Mouse (Mus musculus): ENCODE data around the gene Ptprn2. TPM values are rescaled to one million over a fixed set of nuclear protein-coding genes. Genes with fewer than 3 reads are reported as not detected.
A peak's percentile ranks its signal among the peaks of the same experiment; 100 is the strongest.

Ptprn2 gene
- polyA plus RNA-seq, 1 experiment: 63.0 TPM

- no peak for TF ChIP-seq POLR2A (IDR thresholded peaks at IDR 0.05; ENCODE audit: borderline replicate concordance, extremely low read depth, insufficient read depth, insufficient read length, poor library complexity, severe bottlenecking)
- TF ChIP-seq CTCF (IDR thresholded peaks at IDR 0.05; ENCODE audit: borderline replicate concordance, extremely low read depth, insufficient read depth, insufficient read length): no peak
- no peak for DNase-seq (ENCODE audit: low read depth)
Measured at GRCm38 (mm10) chr12:116847021-116847420, 361.5 kb downstream of the Ptprn2 start.

- TF ChIP-seq POLR2A (IDR thresholded peaks at IDR 0.05; ENCODE audit: borderline replicate concordance, extremely low read depth, insufficient read depth, insufficient read length, poor library complexity, severe bottlenecking) (no peak), CTCF (IDR thresholded peaks at IDR 0.05; ENCODE audit: borderline replicate concordance, extremely low read depth, insufficient read depth, insufficient read length) (no peak)
- peak; percentile 62 for DNase-seq (ENCODE audit: low read depth)
Measured at GRCm38 (mm10) chr12:116856307-116856706, 370.8 kb downstream of the Ptprn2 start.

DNA sequence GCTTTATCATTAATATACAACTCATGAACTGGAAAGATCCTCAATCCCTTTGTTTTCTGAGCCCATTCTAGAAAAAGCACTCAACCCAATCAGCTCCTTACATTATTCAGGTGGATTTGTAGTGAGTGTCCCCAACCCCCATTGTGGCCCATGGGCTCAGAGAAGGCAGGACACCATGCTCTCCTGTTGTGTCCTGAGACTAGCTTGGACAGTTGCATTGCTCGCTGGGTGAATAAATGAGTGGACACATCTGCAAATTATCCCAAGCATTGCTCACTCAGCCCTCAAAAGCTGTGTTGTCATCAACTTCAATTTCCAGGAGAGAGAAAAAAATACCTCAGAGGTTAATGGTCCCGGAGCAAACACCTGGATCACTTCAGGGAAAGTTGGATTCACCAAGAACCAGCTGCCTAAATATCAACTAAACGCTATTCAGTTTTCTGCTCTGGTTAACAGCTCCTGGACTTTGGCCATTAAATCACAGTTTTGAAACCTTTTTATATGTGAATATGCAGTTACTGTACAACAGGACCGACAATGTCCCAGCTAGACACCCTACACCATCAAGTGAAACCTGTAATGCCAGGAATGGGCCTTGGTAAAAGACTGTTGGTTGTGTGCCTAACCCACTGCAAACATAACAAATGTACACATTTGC is 376.0 kb downstream of the Ptprn2 start:
- no peak for DNase-seq (ENCODE audit: low read depth)
- TF ChIP-seq POLR2A (IDR thresholded peaks at IDR 0.05; ENCODE audit: borderline replicate concordance, extremely low read depth, insufficient read depth, insufficient read length, poor library complexity, severe bottlenecking) (no peak), CTCF (IDR thresholded peaks at IDR 0.05; ENCODE audit: borderline replicate concordance, extremely low read depth, insufficient read depth, insufficient read length) (no peak)

GRCm38 (mm10) chr12:116863291-116863899 is 377.9 kb downstream of the Ptprn2 start:
- peak; percentile 75 for DNase-seq (ENCODE audit: low read depth)
- TF ChIP-seq CTCF (IDR thresholded peaks at IDR 0.05; ENCODE audit: borderline replicate concordance, extremely low read depth, insufficient read depth, insufficient read length): no peak
- no peak for TF ChIP-seq POLR2A (IDR thresholded peaks at IDR 0.05; ENCODE audit: borderline replicate concordance, extremely low read depth, insufficient read depth, insufficient read length, poor library complexity, severe bottlenecking)

GRCm38 (mm10) chr12:116873866-116874585 is 388.5 kb downstream of the Ptprn2 start:
- DNase-seq (ENCODE audit: low read depth): no peak
- TF ChIP-seq POLR2A (IDR thresholded peaks at IDR 0.05; ENCODE audit: borderline replicate concordance, extremely low read depth, insufficient read depth, insufficient read length, poor library complexity, severe bottlenecking) (no peak), CTCF (IDR thresholded peaks at IDR 0.05; ENCODE audit: borderline replicate concordance, extremely low read depth, insufficient read depth, insufficient read length) (no peak)

GRCm38 (mm10) chr12:116887496-116888281 is 402.2 kb downstream of the Ptprn2 start:
- TF ChIP-seq CTCF (IDR thresholded peaks at IDR 0.05; ENCODE audit: borderline replicate concordance, extremely low read depth, insufficient read depth, insufficient read length): no peak
- no peak for TF ChIP-seq POLR2A (IDR thresholded peaks at IDR 0.05; ENCODE audit: borderline replicate concordance, extremely low read depth, insufficient read depth, insufficient read length, poor library complexity, severe bottlenecking)
- peak; percentile 67 for DNase-seq (ENCODE audit: low read depth)

GRCm38 (mm10) chr12:116888856-116889255 is 403.3 kb downstream of the Ptprn2 start:
- TF ChIP-seq POLR2A (IDR thresholded peaks at IDR 0.05; ENCODE audit: borderline replicate concordance, extremely low read depth, insufficient read depth, insufficient read length, poor library complexity, severe bottlenecking) (no peak), CTCF (IDR thresholded peaks at IDR 0.05; ENCODE audit: borderline replicate concordance, extremely low read depth, insufficient read depth, insufficient read length) (no peak)
- peak; percentile 79 for DNase-seq (ENCODE audit: low read depth)

DNA sequence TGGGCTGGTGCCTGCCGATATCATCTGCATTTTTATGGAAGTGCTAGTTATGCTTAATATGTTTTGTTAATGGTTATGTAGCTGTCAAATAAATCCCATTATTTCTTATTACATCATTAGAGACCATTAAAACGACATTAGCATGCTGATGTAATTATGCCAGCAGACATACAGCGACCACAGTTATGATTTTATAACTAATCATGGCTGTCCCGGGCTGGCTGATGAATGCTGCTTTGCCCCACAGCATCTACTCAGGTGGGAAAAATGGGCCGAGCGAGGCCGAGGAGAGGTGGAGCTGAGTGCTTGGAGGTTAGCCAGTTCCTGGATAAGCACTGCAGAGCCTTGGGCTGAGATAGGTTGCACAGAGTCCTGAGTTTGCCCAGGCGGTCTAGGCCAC is 407.1 kb downstream of the Ptprn2 start:
- TF ChIP-seq CTCF (IDR thresholded peaks at IDR 0.05; ENCODE audit: borderline replicate concordance, extremely low read depth, insufficient read depth, insufficient read length) (no peak), POLR2A (IDR thresholded peaks at IDR 0.05; ENCODE audit: borderline replicate concordance, extremely low read depth, insufficient read depth, insufficient read length, poor library complexity, severe bottlenecking) (no peak)

DNA sequence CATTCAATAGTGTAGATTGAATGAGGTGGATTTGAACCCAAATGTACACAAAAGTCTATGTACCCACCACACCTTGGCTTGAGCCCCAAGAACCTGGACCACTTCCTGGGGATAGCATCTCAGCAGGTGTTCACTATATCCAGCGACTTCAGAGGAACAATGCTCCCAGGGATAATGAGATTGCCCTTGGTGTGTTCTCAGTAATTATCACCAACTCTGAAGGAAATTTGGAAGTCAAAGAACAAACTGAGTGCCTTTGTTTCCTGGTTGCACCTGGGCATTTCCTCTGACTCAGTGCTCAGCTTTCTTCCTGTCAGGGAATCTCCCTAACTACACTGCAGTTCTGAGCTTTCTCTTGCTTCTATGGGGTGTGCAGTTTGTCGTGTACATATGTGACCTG is 411.1 kb downstream of the Ptprn2 start:
- TF ChIP-seq POLR2A (IDR thresholded peaks at IDR 0.05; ENCODE audit: borderline replicate concordance, extremely low read depth, insufficient read depth, insufficient read length, poor library complexity, severe bottlenecking) (no peak), CTCF (IDR thresholded peaks at IDR 0.05; ENCODE audit: borderline replicate concordance, extremely low read depth, insufficient read depth, insufficient read length) (no peak)
- DNase-seq (ENCODE audit: low read depth): no peak

More for the DNA sequence above, 407.1 kb downstream of the Ptprn2 start:
- no peak for DNase-seq (ENCODE audit: low read depth)

DNA sequence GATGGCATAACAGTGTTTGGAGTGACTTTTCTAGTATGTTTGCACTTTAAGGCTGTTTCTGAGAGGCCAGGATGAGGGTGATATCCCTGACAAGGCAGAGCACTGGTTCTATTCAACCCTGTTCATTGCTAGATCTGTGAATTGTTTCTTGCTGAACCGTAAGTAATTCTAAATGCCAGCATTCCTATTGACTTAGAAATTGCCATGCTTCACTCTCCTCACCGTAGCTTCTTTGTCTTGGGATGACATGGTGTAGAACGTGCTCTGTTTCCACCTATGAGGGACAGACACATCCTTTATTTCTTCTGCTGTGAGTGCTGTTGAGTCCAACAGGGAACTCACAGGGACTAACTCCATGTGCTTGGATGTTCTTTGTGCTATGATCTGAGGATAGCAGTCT is 416.3 kb downstream of the Ptprn2 start:
- no peak for DNase-seq (ENCODE audit: low read depth)
- TF ChIP-seq CTCF (IDR thresholded peaks at IDR 0.05; ENCODE audit: borderline replicate concordance, extremely low read depth, insufficient read depth, insufficient read length) (no peak), POLR2A (IDR thresholded peaks at IDR 0.05; ENCODE audit: borderline replicate concordance, extremely low read depth, insufficient read depth, insufficient read length, poor library complexity, severe bottlenecking) (no peak)

DNA sequence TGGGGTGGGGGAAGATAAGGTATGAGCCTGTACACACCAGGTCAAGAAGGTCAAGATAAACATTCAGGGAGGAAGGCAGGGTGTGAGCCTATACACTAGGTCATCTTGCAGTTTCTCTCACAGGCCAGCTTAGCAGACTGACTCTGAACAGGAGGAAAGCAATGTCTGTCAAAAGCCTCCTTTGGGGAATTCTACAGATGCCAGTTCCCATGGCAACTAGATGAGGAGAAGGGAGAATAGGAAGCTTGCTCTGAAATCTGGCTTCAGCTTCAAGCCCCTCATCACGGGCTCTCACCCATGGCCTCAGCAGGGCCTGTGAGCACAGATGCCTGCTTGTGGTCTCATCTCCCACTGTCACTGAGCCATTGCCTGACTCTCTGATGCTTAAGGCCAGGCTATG is 421.9 kb downstream of the Ptprn2 start:
- peak; percentile 87 for DNase-seq (ENCODE audit: low read depth)
- TF ChIP-seq POLR2A (IDR thresholded peaks at IDR 0.05; ENCODE audit: borderline replicate concordance, extremely low read depth, insufficient read depth, insufficient read length, poor library complexity, severe bottlenecking) (no peak), CTCF (IDR thresholded peaks at IDR 0.05; ENCODE audit: borderline replicate concordance, extremely low read depth, insufficient read depth, insufficient read length) (no peak)
